Mouse (Mus musculus): ENCODE measurements at regions not wholly inside any gene's neighbourhood (a gene's known extent, or its start where the extent isn't known, plus 50 kb on each side); places are given as distances from the start of the nearest gene placed in this dataset.

- Histone ChIP-seq H3K4me2 (replicated peaks; ENCODE audit: low read depth, low read length) (no peak overlapping the region), H3K4me1 (ENCODE audit: insufficient read depth, low read depth, low read length) (peaks cover 3% of the 10 kb centered on the region; the same call in 1 of the 2 replicates), H3K27ac (ENCODE audit: low read length) (no peak overlapping the region), H3K9ac (replicated peaks; ENCODE audit: low read depth) (no peak overlapping the region), H3K27me3 (replicated peaks; ENCODE audit: insufficient read depth, low read length) (no peaks in the 10 kb centered on the region), H3K9me3 (ENCODE audit: low read length) (no peaks in the 10 kb centered on the region), H3K36me3 (ENCODE audit: insufficient read depth, low read length) (no peaks in the 10 kb centered on the region), H3K4me3 (ENCODE audit: low read depth, low read length) (no peak overlapping the region)
- DNase-seq (ENCODE audit: low spot score) (peak; percentile 25), ATAC-seq (no peak)
- 60% methylated on average over 2 of the region's 2 CpGs for WGBS
- TF ChIP-seq CTCF (IDR thresholded peaks at IDR 0.05), result no peak
- TF ChIP-seq EP300 (IDR thresholded peaks at IDR 0.05), result no peak
Measured at GRCm38 (mm10) chr7:63822001-63822400, 94.7 kb upstream of the E030018B13Rik start.

GRCm38 (mm10) chr7:63824009-63824408 is 92.6 kb upstream of the E030018B13Rik start:
- Histone ChIP-seq H3K4me1 (ENCODE audit: insufficient read depth, low read depth, low read length) (no peaks in the 10 kb centered on the region), H3K4me2 (replicated peaks; ENCODE audit: low read depth, low read length) (no peak overlapping the region), H3K9ac (replicated peaks; ENCODE audit: low read depth) (no peak overlapping the region), H3K36me3 (ENCODE audit: insufficient read depth, low read length) (no peaks in the 10 kb centered on the region), H3K27ac (ENCODE audit: low read length) (no peak overlapping the region), H3K9me3 (ENCODE audit: low read length) (no peaks in the 10 kb centered on the region), H3K27me3 (replicated peaks; ENCODE audit: insufficient read depth, low read length) (no peaks in the 10 kb centered on the region), H3K4me3 (ENCODE audit: low read depth, low read length) (no peak overlapping the region)
- DNase-seq (ENCODE audit: low spot score) (peak; percentile 53), ATAC-seq (peak; percentile 78)
- 38% methylated on average over 7 of the region's 7 CpGs for WGBS
- TF ChIP-seq CTCF (IDR thresholded peaks at IDR 0.05), result peak; percentile 42
- TF ChIP-seq EP300 (IDR thresholded peaks at IDR 0.05), result peak; percentile 39

GRCm38 (mm10) chr7:63829362-63829920 is 87.2 kb upstream of the E030018B13Rik start:
- TF ChIP-seq EP300 (IDR thresholded peaks at IDR 0.05) (no peak), CTCF (IDR thresholded peaks at IDR 0.05) (no peak)
- ATAC-seq, result no peak

GRCm38 (mm10) chr7:63833676-63834075 is 83.0 kb upstream of the E030018B13Rik start:
- H3K4me3 ChIP-seq (ENCODE audit: low read depth, low read length), result no peak overlapping the region
- H3K36me3 ChIP-seq (ENCODE audit: insufficient read depth, low read length), result no peaks in the 10 kb centered on the region
- no peaks in the 10 kb centered on the region for H3K9me3 ChIP-seq (ENCODE audit: low read length)
- 82% methylated on average over 6 of the region's 6 CpGs for WGBS
- H3K9ac ChIP-seq (replicated peaks; ENCODE audit: low read depth), result no peak overlapping the region
- no peak overlapping the region for H3K4me2 ChIP-seq (replicated peaks; ENCODE audit: low read depth, low read length)
- H3K27ac ChIP-seq (ENCODE audit: low read length), result no peak overlapping the region
- DNase-seq (ENCODE audit: low spot score), result no peak
- ATAC-seq, result no peak
- no peak for TF ChIP-seq EP300 (IDR thresholded peaks at IDR 0.05)
- TF ChIP-seq CTCF (IDR thresholded peaks at IDR 0.05), result no peak
- H3K27me3 ChIP-seq (replicated peaks; ENCODE audit: insufficient read depth, low read length), result no peaks in the 10 kb centered on the region
- H3K4me1 ChIP-seq (ENCODE audit: insufficient read depth, low read depth, low read length), result no peaks in the 10 kb centered on the region

More at GRCm38 (mm10) chr7:63829362-63829920, 87.2 kb upstream of the E030018B13Rik start:
- Histone ChIP-seq H3K27ac (ENCODE audit: low read length) (no peak overlapping the region), H3K4me3 (ENCODE audit: low read depth, low read length) (no peak overlapping the region), H3K9ac (replicated peaks; ENCODE audit: low read depth) (no peak overlapping the region), H3K4me1 (ENCODE audit: insufficient read depth, low read depth, low read length) (no peaks in the 10 kb centered on the region), H3K9me3 (ENCODE audit: low read length) (no peaks in the 10 kb centered on the region), H3K36me3 (ENCODE audit: insufficient read depth, low read length) (no peaks in the 10 kb centered on the region), H3K27me3 (replicated peaks; ENCODE audit: insufficient read depth, low read length) (no peaks in the 10 kb centered on the region), H3K4me2 (replicated peaks; ENCODE audit: low read depth, low read length) (no peak overlapping the region)
- no peak for DNase-seq (ENCODE audit: low spot score)
- WGBS, result 65% methylated on average over 9 of the region's 9 CpGs

GRCm38 (mm10) chr7:63835958-63836357 is 80.7 kb upstream of the E030018B13Rik start:
- no peaks in the 10 kb centered on the region for H3K27me3 ChIP-seq (replicated peaks; ENCODE audit: insufficient read depth, low read length)
- no peak overlapping the region for H3K9ac ChIP-seq (replicated peaks; ENCODE audit: low read depth)
- TF ChIP-seq EP300 (IDR thresholded peaks at IDR 0.05), result peak; percentile 92
- TF ChIP-seq CTCF (IDR thresholded peaks at IDR 0.05), result no peak
- no peaks in the 10 kb centered on the region for H3K36me3 ChIP-seq (ENCODE audit: insufficient read depth, low read length)
- no peaks in the 10 kb centered on the region for H3K4me1 ChIP-seq (ENCODE audit: insufficient read depth, low read depth, low read length)
- no peak overlapping the region for H3K4me3 ChIP-seq (ENCODE audit: low read depth, low read length)
- H3K9me3 ChIP-seq (ENCODE audit: low read length), result no peaks in the 10 kb centered on the region
- no peak overlapping the region for H3K4me2 ChIP-seq (replicated peaks; ENCODE audit: low read depth, low read length)
- ATAC-seq (peak; percentile 67), DNase-seq (ENCODE audit: low spot score) (peak; percentile 44)
- H3K27ac ChIP-seq (ENCODE audit: low read length), result no peak overlapping the region; the same call in 1 of the 2 replicates

Measured in lung, postnatal 0 days (tissue).